Mouse (Mus musculus) olfactory bulb, adult 2 months (tissue): ENCODE results near the gene Il33. TPM values are rescaled to one million over a fixed set of nuclear protein-coding genes. Genes with fewer than 3 reads are reported as not detected.

Source experiments
- H3K27ac ChIP-seq: fragments of 200-500 bp; 2 replicates; pipeline ENCODE4 v1.5.1; 2012; ENCODE audit warnings: low read depth, low read length; ENCODE audit not compliant: insufficient read depth
- H3K4me1 ChIP-seq: fragments of 200-500 bp; 2 replicates; pipeline ENCODE4 v1.6.1; 2012; ENCODE audit warnings: low read length; ENCODE audit not compliant: control insufficient read depth, insufficient read depth
- H3K4me3 ChIP-seq: fragments of 200-500 bp; 2 replicates; pipeline ENCODE4 v1.5.1; 2012; ENCODE audit warnings: mild to moderate bottlenecking, low read depth, low read length, moderate library complexity; ENCODE audit not compliant: insufficient read depth
- CTCF ChIP-seq: fragments of 200-500 bp; IDR thresholded peaks from 2 replicates; pipeline ENCODE4 v1.5.1; 2012; ENCODE audit warnings: low read depth, mild to moderate bottlenecking, low read length, moderate library complexity; ENCODE audit not compliant: insufficient read depth
- POLR2A ChIP-seq: fragments of 200-500 bp; IDR thresholded peaks from 2 replicates; pipeline ENCODE4 v1.6.1; 2012; ENCODE audit warnings: mild to moderate bottlenecking, low read depth, low read length, moderate library complexity; ENCODE audit not compliant: insufficient read depth
- WGBS: fragments of 180-500 bp; shearing (Covaris S2); methylation state at CpG from one replicate; pipeline ENCODE4 v1.1.7; 2018; 5-methylcytosine and 5-hydroxymethylcytosine counted together
- polyA plus RNA-seq: library from polyadenylated mRNA; stranded (reverse); fragments of >200 nt; gene quantifications from 2 replicates; pipeline ENCODE4 v1.2.4, GENCODE M21; 2012; ENCODE audit warnings: low replicate concordance; ENCODE audit not compliant: missing spikeins, insufficient read depth, insufficient read length

Gene Il33
- polyA plus RNA-seq = not detected in 2 replicates

DNA sequence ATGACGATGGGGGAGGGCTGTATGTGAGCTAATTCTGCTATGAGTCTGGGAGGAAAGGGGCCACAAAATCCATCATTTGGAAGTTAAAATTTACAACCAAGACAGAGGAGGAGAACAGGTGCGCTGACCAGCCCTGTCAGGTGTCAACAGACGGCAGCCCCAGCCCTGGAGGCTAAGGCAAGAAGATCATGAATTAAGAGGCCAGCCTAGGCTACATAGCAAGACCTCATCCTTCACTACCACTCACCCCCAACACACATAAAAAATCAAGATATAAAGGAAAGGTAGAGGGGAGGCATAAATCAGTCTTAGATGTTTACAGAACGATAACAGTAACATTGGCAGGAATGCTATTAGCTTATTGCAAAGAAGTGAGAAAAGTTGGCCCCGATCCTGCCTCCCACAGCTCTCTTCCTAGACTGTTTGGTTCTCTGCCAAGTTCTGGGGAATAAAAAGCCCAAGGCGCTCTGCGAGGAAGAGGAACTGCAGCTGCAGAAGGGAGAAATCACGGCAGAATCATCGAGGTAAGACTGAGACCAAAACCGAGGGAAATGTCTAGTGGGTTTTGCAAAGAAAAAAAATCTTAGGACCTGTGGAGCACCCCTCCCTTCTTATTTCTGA, at the start of gene Il33:
Gene Il33, plus strand, starts transcription at position 477 of the 621 bp plus-strand sequence.
- H3K4me3 ChIP-seq = no peak within 1 kb of the TSS
- TF ChIP-seq CTCF = no peak
- 22% methylated on average over 10 of the region's 10 CpGs for WGBS
- no peak within 1 kb of the TSS; the same call in 1 of the 2 replicates for H3K27ac ChIP-seq
- peaks cover 3% of the 10 kb centered on the region for H3K4me1 ChIP-seq

- WGBS = 83% methylated on average over 10 of the region's 10 CpGs
- TF ChIP-seq CTCF (no peak), POLR2A (no peak)
Measured at GRCm38 (mm10) chr19:29877422-29878291, 47.3 kb upstream of the Il33 start.

DNA sequence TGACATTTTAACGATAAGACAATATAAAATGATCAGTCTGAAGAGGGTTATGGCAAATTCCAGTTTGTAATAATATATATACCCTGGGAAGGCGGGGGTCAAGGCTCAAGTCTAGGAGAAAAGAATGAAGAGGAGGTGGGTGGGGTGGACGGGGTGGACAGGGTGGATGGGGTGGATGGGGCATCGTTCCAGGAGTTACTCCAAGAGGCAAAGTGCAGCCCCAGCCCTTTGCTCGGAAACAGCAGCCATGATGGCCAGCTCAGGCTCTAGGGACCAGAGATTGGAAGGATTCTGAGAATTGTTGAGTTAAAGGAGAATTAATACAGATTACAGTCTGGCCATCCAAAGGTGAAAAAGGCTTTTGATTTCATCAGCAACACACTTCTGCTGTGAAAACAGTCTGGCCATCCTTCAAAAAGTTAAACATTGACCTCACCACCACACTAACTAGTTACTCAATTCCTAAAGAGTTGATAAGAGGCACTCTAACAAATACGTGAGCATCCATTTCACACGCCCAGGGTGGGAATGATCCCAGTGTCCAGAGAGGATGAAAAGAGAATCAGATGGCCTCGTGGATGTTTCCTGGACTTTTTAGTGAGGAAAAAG, 45.9 kb upstream of the Il33 start:
- no peak overlapping the region for H3K4me3 ChIP-seq
- 92% methylated on average over 8 of the region's 8 CpGs for WGBS
- TF ChIP-seq POLR2A = no peak
- no peak for TF ChIP-seq CTCF
- no peaks in the 10 kb centered on the region for H3K4me1 ChIP-seq
- no peak overlapping the region for H3K27ac ChIP-seq

More at GRCm38 (mm10) chr19:29877422-29878291, 47.3 kb upstream of the Il33 start:
- no peak overlapping the region for H3K27ac ChIP-seq
- no peaks in the 10 kb centered on the region for H3K4me1 ChIP-seq
- no peak overlapping the region for H3K4me3 ChIP-seq

DNA sequence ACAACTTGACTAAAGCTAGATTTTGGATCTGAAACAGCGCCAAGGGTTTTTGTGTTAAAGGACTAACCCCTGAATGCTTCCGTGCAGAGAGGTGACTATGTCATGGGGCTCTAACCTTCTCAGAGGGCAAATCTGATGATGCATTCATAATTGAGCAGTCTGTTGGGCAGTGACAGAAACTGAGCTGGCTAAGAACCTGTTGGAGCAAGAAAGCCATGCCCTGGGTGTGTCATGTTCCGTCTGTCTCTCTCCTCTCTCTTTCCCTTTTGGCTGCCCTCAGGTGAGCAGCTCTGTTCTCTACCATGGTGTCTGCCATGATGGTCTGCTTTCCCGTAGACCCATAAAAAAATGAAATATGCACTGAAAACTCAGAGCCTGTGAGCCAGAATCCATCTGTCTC, 44.0 kb upstream of the Il33 start:
- 90% methylated on average over 4 of the region's 4 CpGs for WGBS
- TF ChIP-seq CTCF (no peak), POLR2A (no peak)
- Histone ChIP-seq H3K4me1 (no peaks in the 10 kb centered on the region), H3K27ac (no peak overlapping the region), H3K4me3 (no peak overlapping the region)

GRCm38 (mm10) chr19:29882696-29883095, 42.2 kb upstream of the Il33 start:
- H3K4me1 ChIP-seq = no peaks in the 10 kb centered on the region
- H3K4me3 ChIP-seq = no peak overlapping the region
- WGBS = 88% methylated on average over 3 of the region's 3 CpGs
- TF ChIP-seq CTCF (no peak), POLR2A (no peak)
- H3K27ac ChIP-seq = no peak overlapping the region

DNA sequence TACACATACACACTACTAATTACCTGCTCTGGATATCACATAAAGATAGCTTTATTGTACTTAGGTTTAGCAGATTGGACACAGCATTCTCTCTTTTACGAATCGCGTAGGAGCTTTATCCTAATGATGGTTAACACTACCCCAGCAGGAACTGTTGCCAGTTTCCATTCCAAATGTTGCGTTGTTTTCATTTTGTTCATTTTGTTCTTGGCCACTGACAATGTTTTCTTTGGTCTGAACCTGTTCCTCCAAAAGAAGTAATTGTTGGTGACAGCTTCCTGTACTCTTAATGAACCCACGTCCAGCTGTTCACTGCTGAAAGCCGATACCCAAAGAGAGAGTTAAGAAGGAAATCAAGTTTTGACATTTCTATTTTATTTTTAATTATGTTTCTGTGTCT, 39.4 kb upstream of the Il33 start:
- Histone ChIP-seq H3K4me1 (no peaks in the 10 kb centered on the region), H3K4me3 (no peak overlapping the region), H3K27ac (no peak overlapping the region)
- no peak for TF ChIP-seq POLR2A
- no peak for TF ChIP-seq CTCF
- WGBS = 82% methylated on average over 6 of the region's 6 CpGs

DNA sequence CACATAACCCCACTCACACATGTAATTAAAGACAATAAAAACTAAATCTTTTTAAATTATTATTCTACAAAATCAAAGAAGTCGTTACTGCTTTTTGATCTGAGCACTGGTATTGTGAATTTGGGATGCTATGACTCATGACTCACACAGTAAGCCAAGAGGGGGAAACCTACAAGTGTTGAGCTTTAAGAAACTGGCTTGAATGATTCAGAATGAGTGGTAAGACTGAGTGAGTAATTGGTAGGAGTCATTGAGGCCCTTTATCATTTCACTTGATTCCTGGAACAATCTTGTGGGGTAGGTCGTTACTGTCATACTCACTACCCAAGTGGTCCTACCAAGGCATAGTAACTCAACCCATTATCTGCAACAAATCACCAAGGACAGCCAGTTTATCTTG, 37.4 kb upstream of the Il33 start:
- no peaks in the 10 kb centered on the region for H3K4me1 ChIP-seq
- WGBS = 63% methylated on average over 2 of the region's 2 CpGs
- H3K27ac ChIP-seq = no peak overlapping the region
- no peak overlapping the region for H3K4me3 ChIP-seq
- no peak for TF ChIP-seq CTCF
- no peak for TF ChIP-seq POLR2A

GRCm38 (mm10) chr19:29888946-29889345, 36.0 kb upstream of the Il33 start:
- H3K4me1 ChIP-seq = no peaks in the 10 kb centered on the region
- H3K27ac ChIP-seq = no peak overlapping the region
- H3K4me3 ChIP-seq = no peak overlapping the region
- 75% methylated on average over 6 of the region's 6 CpGs for WGBS
- TF ChIP-seq CTCF (no peak), POLR2A (no peak)

GRCm38 (mm10) chr19:29891981-29892380, 32.9 kb upstream of the Il33 start:
- H3K4me1 ChIP-seq = no peaks in the 10 kb centered on the region
- no peak overlapping the region for H3K4me3 ChIP-seq
- TF ChIP-seq CTCF (no peak), POLR2A (no peak)
- WGBS = 74% methylated on average over 4 of the region's 4 CpGs
- H3K27ac ChIP-seq = no peak overlapping the region
